9 mouse cellular contexts compared by ENCODE assay signal in genomic region chr12:71017827-71018226, GRCm38 (mm10). TPM values are rescaled to one million over a fixed set of nuclear protein-coding genes. Genes with fewer than 3 reads are reported as not detected.
DNase-seq lines count a peak whose midpoint lies in the region; ATAC-seq and TF ChIP-seq lines count a peak whose summit lies in the region.
"Had no signal": no experiment of that assay in that cellular context is flagged by ENCODE, and none has a peak within 500 bp of the region (broad histone marks: within the 10 kb centered on the region; RNA-seq: fewer than 3 reads in every experiment).

No protein-coding gene starts in this region.

- TF ChIP-seq CTCF in kidney, postnatal 0 days (IDR thresholded peaks at IDR 0.05; ENCODE audit: low read depth), result no peak

- ATAC-seq in forebrain, embryonic 16.5 days, result no peak
- ATAC-seq in kidney, postnatal 0 days (replicated peaks; ENCODE audit: low FRiP score, low read depth), result no peak
- ATAC-seq in forebrain, embryonic 15.5 days (replicated peaks), result no peak
- ATAC-seq in liver, embryonic 16.5 days (ENCODE audit: low read depth), result no peak

- intact Hi-C loops in left cerebral cortex, postnatal 4 days (cut with DNase I), result no loop called here

- WGBS in forebrain, embryonic 10.5 days, result 88% methylated on average over 10 of the region's 10 CpGs
- 89% methylated on average over 10 of the region's 10 CpGs for WGBS in forebrain, embryonic 16.5 days
- 54% methylated on average over 10 of the region's 10 CpGs for WGBS in kidney, postnatal 0 days
- WGBS in forebrain, embryonic 15.5 days, result 87% methylated on average over 10 of the region's 10 CpGs
- 75% methylated on average over 10 of the region's 10 CpGs for WGBS in liver, embryonic 16.5 days (ENCODE audit: insufficient replicate concordance)

- peaks cover 43% of the 10 kb centered on the region for H3K36me3 ChIP-seq in forebrain, embryonic 10.5 days (replicated peaks)
- peaks cover 14% of the 10 kb centered on the region for H3K36me3 ChIP-seq in forebrain, embryonic 16.5 days (ENCODE audit: control insufficient read depth, insufficient read depth)
- peaks cover 23% of the 10 kb centered on the region for H3K36me3 ChIP-seq in kidney, postnatal 0 days (ENCODE audit: insufficient read depth, low read length)
- peaks cover 23% of the 10 kb centered on the region for H3K36me3 ChIP-seq in forebrain, embryonic 15.5 days
- peaks cover 20% of the 10 kb centered on the region for H3K36me3 ChIP-seq in liver, embryonic 16.5 days (ENCODE audit: control insufficient read depth, insufficient read depth)

- no peaks in the 10 kb centered on the region for H3K9me3 ChIP-seq in forebrain, embryonic 10.5 days
- no peaks in the 10 kb centered on the region for H3K9me3 ChIP-seq in forebrain, embryonic 16.5 days (ENCODE audit: control insufficient read depth, low read length)
- no peaks in the 10 kb centered on the region for H3K9me3 ChIP-seq in kidney, postnatal 0 days (replicated peaks; ENCODE audit: low read length)
- no peaks in the 10 kb centered on the region for H3K9me3 ChIP-seq in forebrain, embryonic 15.5 days
- no peaks in the 10 kb centered on the region for H3K9me3 ChIP-seq in liver, embryonic 16.5 days (replicated peaks; ENCODE audit: control insufficient read depth, low read length)

- no peak overlapping the region for H3K4me2 ChIP-seq in forebrain, embryonic 16.5 days (ENCODE audit: low read length)
- peak overlapping the region; percentile 59; the same call in 1 of the 2 replicates for H3K4me2 ChIP-seq in kidney, postnatal 0 days (ENCODE audit: low read length)
- H3K4me2 ChIP-seq in forebrain, embryonic 15.5 days (replicated peaks), result peak overlapping the region; percentile 86; the same call in 1 of the 2 replicates
- peak overlapping the region; percentile 38; the same call in 1 of the 2 replicates for H3K4me2 ChIP-seq in liver, embryonic 16.5 days (ENCODE audit: low read depth, low read length)

- no peak overlapping the region for H3K9ac ChIP-seq in forebrain, embryonic 16.5 days (replicated peaks; ENCODE audit: low read depth, low read length)
- no peak overlapping the region for H3K9ac ChIP-seq in kidney, postnatal 0 days (ENCODE audit: low read depth, low read length)
- no peak overlapping the region for H3K9ac ChIP-seq in forebrain, embryonic 15.5 days (replicated peaks)
- no peak overlapping the region for H3K9ac ChIP-seq in liver, embryonic 16.5 days (ENCODE audit: low read depth, low read length)

- H3K4me3 ChIP-seq in forebrain, embryonic 10.5 days, result peak overlapping the region; percentile 98; the same call in 1 of the 2 replicates
- H3K4me3 ChIP-seq in forebrain, embryonic 16.5 days (replicated peaks; ENCODE audit: low read length), result no peak overlapping the region
- H3K4me3 ChIP-seq in kidney, postnatal 0 days (replicated peaks; ENCODE audit: low read depth, low read length), result peak overlapping the region; percentile 98
- H3K4me3 ChIP-seq in forebrain, embryonic 15.5 days, result no peak overlapping the region
- no peak overlapping the region for H3K4me3 ChIP-seq in liver, embryonic 16.5 days (ENCODE audit: low read depth, low read length)

- peaks cover 27% of the 10 kb centered on the region for H3K4me1 ChIP-seq in forebrain, embryonic 10.5 days
- peaks cover 19% of the 10 kb centered on the region for H3K4me1 ChIP-seq in forebrain, embryonic 16.5 days (replicated peaks; ENCODE audit: control insufficient read depth, insufficient read depth, low read length)
- H3K4me1 ChIP-seq in kidney, postnatal 0 days (replicated peaks; ENCODE audit: insufficient read depth, low read length), result peaks cover 8% of the 10 kb centered on the region; the same call in 1 of the 2 replicates
- peaks cover 29% of the 10 kb centered on the region for H3K4me1 ChIP-seq in forebrain, embryonic 15.5 days
- H3K4me1 ChIP-seq in liver, embryonic 16.5 days (ENCODE audit: control insufficient read depth, low read depth, low read length), result peaks cover 10% of the 10 kb centered on the region

- no peak for DNase-seq in forebrain, embryonic 10.5 days (ENCODE audit: extremely low spot score, low spot score)
- DNase-seq in kidney, postnatal 0 days (ENCODE audit: low spot score), result no peak
- DNase-seq in kidney, postnatal 14 days, result no peak
- DNase-seq in left cerebral cortex, postnatal 4 days, result no peak
- DNase-seq in left cerebral cortex, adult 11 months (ENCODE audit: low spot score), result no peak
- DNase-seq: gastrocnemius, postnatal 36 days had no signal

- H3K27me3 ChIP-seq in forebrain, embryonic 10.5 days (ENCODE audit: poor library complexity, severe bottlenecking), result no peaks in the 10 kb centered on the region
- no peaks in the 10 kb centered on the region for H3K27me3 ChIP-seq in forebrain, embryonic 16.5 days (replicated peaks; ENCODE audit: control insufficient read depth, insufficient read depth, low read length)
- no peaks in the 10 kb centered on the region for H3K27me3 ChIP-seq in kidney, postnatal 0 days (ENCODE audit: insufficient read depth, low read length)
- no peaks in the 10 kb centered on the region for H3K27me3 ChIP-seq in forebrain, embryonic 15.5 days
- no peaks in the 10 kb centered on the region for H3K27me3 ChIP-seq in liver, embryonic 16.5 days (ENCODE audit: control insufficient read depth, insufficient read depth, low read depth, low read length)

- H3K27ac ChIP-seq in forebrain, embryonic 10.5 days, result no peak overlapping the region
- no peak overlapping the region for H3K27ac ChIP-seq in forebrain, embryonic 16.5 days (ENCODE audit: low read length)
- no peak overlapping the region for H3K27ac ChIP-seq in kidney, postnatal 0 days
- H3K27ac ChIP-seq in forebrain, embryonic 15.5 days (replicated peaks), result no peak overlapping the region
- no peak overlapping the region for H3K27ac ChIP-seq in liver, embryonic 16.5 days (ENCODE audit: low read length)

RNA-seq across cellular contexts. Expression of gene Arid4a, which starts 2.0 kb away (rescaled TPM):
- 22.7 and 28.3 TPM in 2 replicates for polyA plus RNA-seq in forebrain, embryonic 10.5 days (2016; fragmentation: Nextera tagmentation; extraction: Ambion mirVana)
- polyA plus RNA-seq in forebrain, embryonic 16.5 days (2015; fragmentation: Nextera tagmentation; extraction: Ambion mirVana), result 51.2 and 52.1 TPM in 2 replicates
- 32.4 and 32.6 TPM in 2 replicates for polyA plus RNA-seq in kidney, postnatal 0 days (2015; fragmentation: Nextera tagmentation; extraction: Ambion mirVana)
- polyA plus RNA-seq in forebrain, embryonic 15.5 days (2015; fragmentation: Nextera tagmentation; extraction: Ambion mirVana), result 50.3 and 57.1 TPM in 2 replicates
- polyA plus RNA-seq in liver, embryonic 16.5 days (2015; fragmentation: Nextera tagmentation; extraction: Ambion mirVana), result 21.3 and 22.2 TPM in 2 replicates
- 10 to 100 TPM; 36.1 to 38.4 TPM for total RNA-seq in left cerebral cortex, postnatal 4 days (2021)

RNA-seq across cellular contexts. Expression of gene Psma3, which starts 43.4 kb away (rescaled TPM):
- polyA plus RNA-seq in forebrain, embryonic 10.5 days (2016; fragmentation: Nextera tagmentation; extraction: Ambion mirVana), result 659 and 664 TPM in 2 replicates
- 575 and 587 TPM in 2 replicates for polyA plus RNA-seq in forebrain, embryonic 16.5 days (2015; fragmentation: Nextera tagmentation; extraction: Ambion mirVana)
- polyA plus RNA-seq in kidney, postnatal 0 days (2015; fragmentation: Nextera tagmentation; extraction: Ambion mirVana), result 606 and 634 TPM in 2 replicates
- polyA plus RNA-seq in forebrain, embryonic 15.5 days (2015; fragmentation: Nextera tagmentation; extraction: Ambion mirVana), result 550 and 556 TPM in 2 replicates
- polyA plus RNA-seq in liver, embryonic 16.5 days (2015; fragmentation: Nextera tagmentation; extraction: Ambion mirVana), result 294 and 323 TPM in 2 replicates
- 100 to 1,000 TPM; 272 to 286 TPM for total RNA-seq in left cerebral cortex, postnatal 4 days (2021)

Comparison
In these comparisons a context has a peak if more than half of its experiments do, and no peak if none do; other contexts are left out.
1. H3K4me3 ChIP-seq: peak in forebrain, embryonic 10.5 days (single experiment) and kidney, postnatal 0 days (single experiment); none in forebrain, embryonic 16.5 days (single experiment), forebrain, embryonic 15.5 days (single experiment) and liver, embryonic 16.5 days (single experiment).